Mouse (Mus musculus) small intestine, adult 2 months (tissue): ENCODE measurements at regions not wholly inside any gene's neighbourhood (a gene's known extent, or its start where the extent isn't known, plus 50 kb on each side); places are given as distances from the start of the nearest gene placed in this dataset.

Experiments
- CTCF ChIP-seq: fragments of 200-500 bp; IDR thresholded peaks from 2 replicates; pipeline ENCODE4 v1.5.1; 2012; ENCODE audit warnings: low read depth, mild to moderate bottlenecking, control low read depth, inconsistent platforms, low read length, moderate library complexity, mixed read lengths; ENCODE audit not compliant: insufficient replicate concordance, insufficient read length; ENCODE audit errors: extremely low read depth
- POLR2A ChIP-seq: fragments of 200-500 bp; IDR thresholded peaks from 2 replicates; pipeline ENCODE4 v1.6.1; 2012; ENCODE audit warnings: low read depth, mild to moderate bottlenecking, control low read depth, inconsistent platforms, low read length, moderate library complexity

DNA sequence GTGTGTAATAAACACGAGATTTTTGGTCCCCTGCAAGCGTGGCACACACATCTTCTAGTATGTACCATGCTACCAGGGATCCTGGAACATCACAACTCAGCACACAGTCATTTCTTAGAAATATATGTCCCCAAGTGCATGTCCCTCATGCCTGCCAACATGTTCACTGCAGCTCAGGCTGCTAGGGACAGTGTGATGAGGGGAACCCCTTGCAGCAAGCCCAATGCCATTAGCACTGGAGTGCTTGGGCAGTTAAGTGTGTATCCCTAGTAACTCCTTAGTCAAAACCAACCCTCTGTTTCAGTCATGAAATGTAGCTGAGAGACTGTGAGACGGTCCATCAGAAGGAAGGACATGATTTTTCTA is 167.5 kb upstream of the Gm3448 start:
- TF ChIP-seq CTCF (no peak), POLR2A (no peak)
